Mouse (Mus musculus): ENCODE measurements around the gene Gm10944.

DNA sequence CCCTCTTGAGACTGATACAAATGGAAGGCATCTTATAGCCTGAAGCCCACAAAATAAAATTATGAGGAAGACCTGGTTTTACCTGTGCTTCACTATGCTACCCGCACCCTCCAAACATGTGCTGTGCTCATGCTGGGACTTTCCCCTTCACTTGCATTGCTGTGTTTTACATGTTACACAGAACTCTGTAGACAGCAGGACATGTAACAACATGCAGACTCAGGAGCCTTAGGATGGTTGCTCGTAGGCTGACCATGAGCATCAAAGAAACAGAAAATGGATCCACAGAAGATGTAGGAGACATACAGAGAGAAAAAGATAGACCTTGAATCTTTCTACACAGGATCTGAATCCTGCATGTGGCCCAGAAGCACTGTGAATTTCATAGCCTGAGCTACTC is 29.2 kb downstream of the Gm10944 start:
- TF ChIP-seq CTCF (IDR thresholded peaks at IDR 0.05; ENCODE audit: borderline replicate concordance, insufficient read depth, low read length) (no peak), POLR2A (IDR thresholded peaks at IDR 0.05; ENCODE audit: low read depth, low read length) (no peak)

Measured in embryonic fibroblast, embryonic 13.5 days (primary cell).